Mouse (Mus musculus): ENCODE results near the gene Copz2. TPM values are rescaled to one million over a fixed set of nuclear protein-coding genes. Genes with fewer than 3 reads are reported as not detected.

The Copz2 gene
- polyA plus RNA-seq, 1 experiment from 2014 or later, result 44.2 TPM

- Histone ChIP-seq H3K27ac (peak overlapping the region; percentile 98), H3K27me3 (ENCODE audit: insufficient read depth, poor library complexity, severe bottlenecking) (no peaks in the 10 kb centered on the region), H3K36me3 (peaks cover 24% of the 10 kb centered on the region), H3K4me3 (peak overlapping the region; percentile 91), H3K4me1 (replicated peaks) (peaks cover 45% of the 10 kb centered on the region), H3K9me3 (no peaks in the 10 kb centered on the region)
- no peak for DNase-seq (ENCODE audit: low spot score)
- WGBS, result 26% methylated on average over 13 of the region's 13 CpGs
Measured at GRCm38 (mm10) chr11:96830539-96831216, 19.0 kb upstream of the Copz2 start.

- peak overlapping the region; percentile 16; the same call in 1 of the 2 replicates for H3K27ac ChIP-seq
- peaks cover 37% of the 10 kb centered on the region for H3K4me1 ChIP-seq (replicated peaks)
- WGBS, result 79% methylated on average over 4 of the region's 4 CpGs
- no peaks in the 10 kb centered on the region for H3K9me3 ChIP-seq
- DNase-seq (ENCODE audit: low spot score), result no peak
- no peaks in the 10 kb centered on the region for H3K27me3 ChIP-seq (ENCODE audit: insufficient read depth, poor library complexity, severe bottlenecking)
- H3K4me3 ChIP-seq, result no peak overlapping the region
- peaks cover 16% of the 10 kb centered on the region for H3K36me3 ChIP-seq
Measured at GRCm38 (mm10) chr11:96831516-96831915, 18.2 kb upstream of the Copz2 start.

DNA sequence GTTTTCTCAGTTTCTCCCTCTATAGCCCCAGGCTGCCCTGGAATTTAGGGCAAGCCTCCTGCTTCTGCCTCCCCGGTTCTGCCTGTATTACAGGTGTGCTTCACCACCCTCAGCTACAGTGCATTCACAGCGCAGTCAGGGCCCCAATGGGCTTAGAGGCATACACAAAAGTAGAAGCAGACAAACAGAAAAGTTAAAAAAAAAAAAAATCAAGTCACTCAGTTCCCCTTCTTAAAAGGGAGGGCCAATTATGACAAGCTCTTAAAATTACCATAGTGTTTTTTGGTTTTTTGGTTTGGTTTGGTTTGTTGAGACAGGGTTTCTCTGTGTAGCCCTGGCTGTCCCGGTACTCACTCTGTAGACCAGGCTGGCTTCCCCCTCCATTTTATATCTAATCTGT, 17.1 kb upstream of the Copz2 start:
- Histone ChIP-seq H3K9me3 (no peaks in the 10 kb centered on the region), H3K4me3 (no peak overlapping the region), H3K4me1 (replicated peaks) (peaks cover 30% of the 10 kb centered on the region), H3K27me3 (ENCODE audit: insufficient read depth, poor library complexity, severe bottlenecking) (no peaks in the 10 kb centered on the region), H3K36me3 (peaks cover 6% of the 10 kb centered on the region), H3K27ac (no peak overlapping the region)
- DNase-seq (ENCODE audit: low spot score), result no peak
- WGBS, result 92% methylated on average over 3 of the region's 3 CpGs

DNA sequence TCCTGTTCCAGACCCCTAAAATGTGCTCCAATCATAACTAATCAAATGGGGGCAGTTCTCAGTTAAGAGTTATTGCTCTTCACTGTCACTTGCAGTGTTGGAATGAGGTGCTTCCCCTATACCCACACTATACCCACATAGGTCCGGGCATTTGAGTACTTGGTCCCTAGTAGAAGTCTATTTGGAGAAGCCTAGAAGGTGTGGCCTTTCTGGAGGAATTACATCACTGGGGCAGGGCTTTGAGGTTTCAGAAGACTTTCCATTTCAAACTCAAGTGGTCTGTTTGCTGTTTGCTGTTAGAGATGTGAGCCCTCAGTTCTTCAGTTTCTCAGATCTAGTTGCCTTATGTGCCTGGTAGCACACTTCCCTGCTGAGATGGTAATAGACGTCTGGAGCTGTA, 16.7 kb upstream of the Copz2 start:
- Histone ChIP-seq H3K27me3 (ENCODE audit: insufficient read depth, poor library complexity, severe bottlenecking) (no peaks in the 10 kb centered on the region), H3K4me3 (no peak overlapping the region), H3K27ac (no peak overlapping the region), H3K9me3 (no peaks in the 10 kb centered on the region), H3K4me1 (replicated peaks) (peaks cover 30% of the 10 kb centered on the region), H3K36me3 (peaks cover 1% of the 10 kb centered on the region; the same call in 1 of the 2 replicates)
- WGBS, result 64% methylated on average over 2 of the region's 2 CpGs
- no peak for DNase-seq (ENCODE audit: low spot score)

- Histone ChIP-seq H3K27ac (no peak overlapping the region), H3K36me3 (no peaks in the 10 kb centered on the region), H3K4me3 (no peak overlapping the region), H3K27me3 (ENCODE audit: insufficient read depth, poor library complexity, severe bottlenecking) (no peaks in the 10 kb centered on the region), H3K4me1 (replicated peaks) (peaks cover 19% of the 10 kb centered on the region), H3K9me3 (no peaks in the 10 kb centered on the region)
- 98% methylated on average over 1 of the region's 1 CpGs for WGBS
- no peak for DNase-seq (ENCODE audit: low spot score)
Measured at GRCm38 (mm10) chr11:96834127-96834526, 15.5 kb upstream of the Copz2 start.

DNA sequence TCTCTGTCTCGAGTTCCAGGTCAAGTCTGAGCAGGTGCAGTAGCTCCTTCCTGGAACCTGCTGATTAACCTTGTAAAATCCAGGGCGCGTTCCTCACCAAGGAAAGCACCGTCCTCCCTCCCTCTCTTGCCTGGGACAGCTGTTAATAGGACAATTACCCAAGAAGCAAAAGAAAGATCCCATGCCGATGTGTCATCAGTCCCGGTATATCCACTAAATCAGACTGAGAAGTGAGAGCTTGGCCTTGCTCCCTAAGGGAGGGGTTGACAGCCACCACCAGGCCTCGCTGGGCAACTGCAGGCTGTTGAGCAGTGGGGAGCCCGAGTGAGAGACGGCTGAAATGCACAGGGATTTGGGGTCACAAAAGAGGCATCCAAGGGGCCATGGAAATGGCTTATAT, 12.4 kb upstream of the Copz2 start:
- 37% methylated on average over 9 of the region's 9 CpGs for WGBS

GRCm38 (mm10) chr11:96838341-96838740, 11.3 kb upstream of the Copz2 start:
- Histone ChIP-seq H3K4me1 (replicated peaks) (peaks cover 16% of the 10 kb centered on the region), H3K9me3 (no peaks in the 10 kb centered on the region), H3K4me3 (no peak overlapping the region), H3K27ac (no peak overlapping the region), H3K36me3 (no peaks in the 10 kb centered on the region), H3K27me3 (ENCODE audit: insufficient read depth, poor library complexity, severe bottlenecking) (no peaks in the 10 kb centered on the region)
- DNase-seq (ENCODE audit: low spot score), result no peak
- WGBS, result 74% methylated on average over 4 of the region's 4 CpGs

More for the DNA sequence above, 12.4 kb upstream of the Copz2 start:
- Histone ChIP-seq H3K4me3 (no peak overlapping the region), H3K9me3 (no peaks in the 10 kb centered on the region), H3K4me1 (replicated peaks) (peaks cover 16% of the 10 kb centered on the region), H3K36me3 (no peaks in the 10 kb centered on the region), H3K27me3 (ENCODE audit: insufficient read depth, poor library complexity, severe bottlenecking) (no peaks in the 10 kb centered on the region), H3K27ac (no peak overlapping the region)
- DNase-seq (ENCODE audit: low spot score), result no peak

- no peaks in the 10 kb centered on the region for H3K27me3 ChIP-seq (ENCODE audit: insufficient read depth, poor library complexity, severe bottlenecking)
- no peak for DNase-seq (ENCODE audit: low spot score)
Measured at GRCm38 (mm10) chr11:96839428-96839827, 10.2 kb upstream of the Copz2 start.

GRCm38 (mm10) chr11:96839877-96840276, 9.8 kb upstream of the Copz2 start:
- H3K36me3 ChIP-seq, result no peaks in the 10 kb centered on the region
- peaks cover 16% of the 10 kb centered on the region for H3K4me1 ChIP-seq (replicated peaks)
- no peak overlapping the region for H3K4me3 ChIP-seq
- 0 out of 2 replicates have a peak overlapping the region, but pooled peaks have one; percentile 24 for H3K27ac ChIP-seq
- H3K9me3 ChIP-seq, result no peaks in the 10 kb centered on the region
- WGBS, result 73% methylated on average over 3 of the region's 3 CpGs
- no peaks in the 10 kb centered on the region for H3K27me3 ChIP-seq (ENCODE audit: insufficient read depth, poor library complexity, severe bottlenecking)
- no peak for DNase-seq (ENCODE audit: low spot score)

More at GRCm38 (mm10) chr11:96839428-96839827, 10.2 kb upstream of the Copz2 start:
- Histone ChIP-seq H3K36me3 (no peaks in the 10 kb centered on the region), H3K4me3 (no peak overlapping the region), H3K9me3 (no peaks in the 10 kb centered on the region), H3K4me1 (replicated peaks) (peaks cover 16% of the 10 kb centered on the region), H3K27ac (no peak overlapping the region)
- 82% methylated on average over 7 of the region's 7 CpGs for WGBS

DNA sequence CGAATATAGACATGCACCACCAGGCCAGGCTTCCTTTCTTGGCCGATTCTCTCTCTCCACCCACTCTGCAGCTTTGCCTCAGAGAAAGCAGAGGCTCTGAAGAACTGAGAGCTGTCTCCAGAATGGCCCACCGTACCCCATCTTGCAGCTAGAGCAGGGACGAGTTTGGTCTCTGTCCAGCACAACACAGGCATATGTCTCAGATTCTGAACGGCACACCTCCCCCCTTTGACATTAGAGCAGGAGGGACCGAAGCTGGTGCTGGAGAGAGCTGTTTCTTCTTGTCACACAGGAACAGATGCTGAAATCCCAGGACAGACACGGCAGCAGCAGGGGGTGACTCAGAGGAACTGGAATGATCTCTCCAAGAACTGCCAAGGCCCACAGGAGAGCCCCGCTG, 9.4 kb upstream of the Copz2 start:
- H3K4me1 ChIP-seq (replicated peaks), result peaks cover 16% of the 10 kb centered on the region
- DNase-seq (ENCODE audit: low spot score), result no peak
- no peak overlapping the region for H3K4me3 ChIP-seq
- H3K36me3 ChIP-seq, result no peaks in the 10 kb centered on the region
- 45% methylated on average over 8 of the region's 8 CpGs for WGBS
- H3K27me3 ChIP-seq (ENCODE audit: insufficient read depth, poor library complexity, severe bottlenecking), result no peaks in the 10 kb centered on the region
- no peaks in the 10 kb centered on the region for H3K9me3 ChIP-seq
- H3K27ac ChIP-seq, result 0 out of 2 replicates have a peak overlapping the region, but pooled peaks have one; percentile 24

DNA sequence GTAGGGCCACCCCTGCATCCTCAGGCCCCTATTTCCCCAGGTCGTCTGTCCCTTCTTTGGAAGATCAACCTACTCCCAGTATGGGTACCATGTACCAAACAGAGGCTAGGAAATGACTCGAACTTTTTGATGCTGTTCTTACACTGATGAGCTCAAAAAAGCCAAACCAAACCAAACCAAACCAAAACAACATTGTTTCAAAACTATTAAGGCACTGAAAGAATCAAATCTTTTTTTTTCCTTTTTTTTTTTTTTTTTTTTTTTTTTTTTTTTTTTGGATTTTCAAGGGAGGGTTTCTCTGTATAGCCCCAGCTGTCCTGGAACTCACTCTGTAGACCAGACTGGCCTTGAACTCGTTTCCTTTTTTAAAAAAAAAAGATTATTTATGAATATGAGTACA, 6.0 kb upstream of the Copz2 start:
- DNase-seq (ENCODE audit: low spot score), result no peak
- Histone ChIP-seq H3K4me3 (no peak overlapping the region), H3K9me3 (no peaks in the 10 kb centered on the region), H3K36me3 (no peaks in the 10 kb centered on the region), H3K27me3 (ENCODE audit: insufficient read depth, poor library complexity, severe bottlenecking) (no peaks in the 10 kb centered on the region), H3K27ac (no peak overlapping the region; the same call in 1 of the 2 replicates), H3K4me1 (replicated peaks) (peaks cover 16% of the 10 kb centered on the region)
- WGBS, result 60% methylated on average over 3 of the region's 3 CpGs

GRCm38 (mm10) chr11:96847240-96847639, 2.4 kb upstream of the Copz2 start:
- WGBS, result 61% methylated on average over 3 of the region's 3 CpGs
- DNase-seq (ENCODE audit: low spot score), result no peak
- H3K4me3 ChIP-seq, result no peak overlapping the region

GRCm38 (mm10) chr11:96848694-96849093, 976 bp upstream of the Copz2 start:
- no peak overlapping the region for H3K4me3 ChIP-seq
- H3K9me3 ChIP-seq, result no peaks in the 10 kb centered on the region
- no peak for DNase-seq (ENCODE audit: low spot score)
- WGBS, result 56% methylated on average over 9 of the region's 9 CpGs
- peaks cover 26% of the 10 kb centered on the region for H3K4me1 ChIP-seq (replicated peaks)
- no peak overlapping the region for H3K27ac ChIP-seq
- peaks cover 13% of the 10 kb centered on the region for H3K27me3 ChIP-seq (ENCODE audit: insufficient read depth, poor library complexity, severe bottlenecking)
- no peaks in the 10 kb centered on the region for H3K36me3 ChIP-seq

More at GRCm38 (mm10) chr11:96847240-96847639, 2.4 kb upstream of the Copz2 start:
- peaks cover 26% of the 10 kb centered on the region for H3K4me1 ChIP-seq (replicated peaks)
- H3K27ac ChIP-seq, result no peak overlapping the region
- H3K36me3 ChIP-seq, result no peaks in the 10 kb centered on the region
- H3K9me3 ChIP-seq, result no peaks in the 10 kb centered on the region
- H3K27me3 ChIP-seq (ENCODE audit: insufficient read depth, poor library complexity, severe bottlenecking), result peaks cover 13% of the 10 kb centered on the region

Measured in hindbrain, embryonic 10.5 days (tissue).